Mouse (Mus musculus): Measurements from ENCODE around the gene Rbm47. TPM values are rescaled to one million over a fixed set of nuclear protein-coding genes. Genes with fewer than 3 reads are reported as not detected.

Rbm47 gene
- polyA plus RNA-seq, 1 experiment from 2014 or later: 18.8 TPM

- DNase-seq: no peak
- no peaks in the 10 kb centered on the region for H3K9me3 ChIP-seq (ENCODE audit: low read depth, low read length)
- no peak overlapping the region for H3K9ac ChIP-seq
- no peak overlapping the region for H3K27ac ChIP-seq (ENCODE audit: low read depth)
- 66% methylated on average over 8 of the region's 8 CpGs for WGBS
- H3K27me3 ChIP-seq (ENCODE audit: insufficient read depth, low read length): no peaks in the 10 kb centered on the region
- no peaks in the 10 kb centered on the region for H3K36me3 ChIP-seq (ENCODE audit: insufficient read depth)
- H3K4me1 ChIP-seq (ENCODE audit: insufficient read depth): no peaks in the 10 kb centered on the region
- H3K4me3 ChIP-seq (ENCODE audit: low read depth, low read length): no peak overlapping the region
- TF ChIP-seq CTCF (IDR thresholded peaks at IDR 0.05; ENCODE audit: low read depth): no peak
- H3K4me2 ChIP-seq: no peak overlapping the region
- ATAC-seq (ENCODE audit: insufficient read depth): no peak
Measured at GRCm38 (mm10) chr5:66165748-66166147, 7.2 kb downstream of the Rbm47 start.

GRCm38 (mm10) chr5:66156431-66156962 is 16.4 kb downstream of the Rbm47 start:
- Histone ChIP-seq H3K9me3 (ENCODE audit: low read depth, low read length) (no peaks in the 10 kb centered on the region), H3K4me3 (ENCODE audit: low read depth, low read length) (no peak overlapping the region), H3K4me2 (no peak overlapping the region), H3K27me3 (ENCODE audit: insufficient read depth, low read length) (0 out of 2 replicates have a peak, but pooled peaks cover 7% of the 10 kb centered on the region), H3K27ac (ENCODE audit: low read depth) (no peak overlapping the region), H3K4me1 (ENCODE audit: insufficient read depth) (no peaks in the 10 kb centered on the region), H3K9ac (no peak overlapping the region), H3K36me3 (ENCODE audit: insufficient read depth) (no peaks in the 10 kb centered on the region)
- WGBS: 69% methylated on average over 9 of the region's 9 CpGs
- DNase-seq (no peak), ATAC-seq (ENCODE audit: insufficient read depth) (no peak)
- no peak for TF ChIP-seq CTCF (IDR thresholded peaks at IDR 0.05; ENCODE audit: low read depth)

DNA sequence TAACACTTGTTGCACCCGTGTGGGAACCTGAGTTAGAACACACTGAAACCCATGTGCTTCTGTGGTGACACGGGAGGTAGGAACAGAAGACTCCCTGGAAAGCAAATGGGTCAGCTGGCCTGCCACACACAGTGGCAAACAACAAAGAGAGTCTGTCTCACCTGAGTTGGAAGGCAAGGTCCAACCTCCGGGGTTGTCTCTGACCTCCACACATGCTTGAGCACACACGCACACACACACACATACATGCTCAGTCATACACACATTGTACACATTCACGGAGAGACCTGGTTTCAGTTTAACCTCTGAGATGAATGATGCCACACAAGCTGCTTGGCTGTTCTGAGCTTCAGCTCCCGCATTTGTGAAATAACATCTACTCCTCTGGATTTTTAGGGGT is 18.3 kb downstream of the Rbm47 start:
- 74% methylated on average over 6 of the region's 6 CpGs for WGBS
- Histone ChIP-seq H3K9me3 (ENCODE audit: low read depth, low read length) (no peaks in the 10 kb centered on the region), H3K4me1 (ENCODE audit: insufficient read depth) (no peaks in the 10 kb centered on the region), H3K36me3 (ENCODE audit: insufficient read depth) (no peaks in the 10 kb centered on the region), H3K27me3 (ENCODE audit: insufficient read depth, low read length) (peaks cover 18% of the 10 kb centered on the region; the same call in 1 of the 2 replicates), H3K4me2 (no peak overlapping the region), H3K27ac (ENCODE audit: low read depth) (no peak overlapping the region), H3K9ac (no peak overlapping the region), H3K4me3 (ENCODE audit: low read depth, low read length) (no peak overlapping the region)
- no peak for ATAC-seq (ENCODE audit: insufficient read depth)
- no peak for TF ChIP-seq CTCF (IDR thresholded peaks at IDR 0.05; ENCODE audit: low read depth)
- no peak for DNase-seq

GRCm38 (mm10) chr5:66153486-66153885 is 19.4 kb downstream of the Rbm47 start:
- no peak for ATAC-seq (ENCODE audit: insufficient read depth)
- DNase-seq: no peak
- Histone ChIP-seq H3K9me3 (ENCODE audit: low read depth, low read length) (no peaks in the 10 kb centered on the region), H3K4me1 (ENCODE audit: insufficient read depth) (no peaks in the 10 kb centered on the region), H3K36me3 (ENCODE audit: insufficient read depth) (no peaks in the 10 kb centered on the region), H3K9ac (no peak overlapping the region), H3K4me3 (ENCODE audit: low read depth, low read length) (no peak overlapping the region), H3K4me2 (no peak overlapping the region), H3K27me3 (ENCODE audit: insufficient read depth, low read length) (peaks cover 27% of the 10 kb centered on the region), H3K27ac (ENCODE audit: low read depth) (0 out of 2 replicates have a peak overlapping the region, but pooled peaks have one; percentile 18)
- TF ChIP-seq CTCF (IDR thresholded peaks at IDR 0.05; ENCODE audit: low read depth): no peak
- 33% methylated on average over 5 of the region's 5 CpGs for WGBS

- peaks cover 30% of the 10 kb centered on the region for H3K27me3 ChIP-seq (ENCODE audit: insufficient read depth, low read length)
- peak overlapping the region; percentile 63 for H3K9ac ChIP-seq
- 9% methylated on average over 37 of the region's 37 CpGs for WGBS
- H3K36me3 ChIP-seq (ENCODE audit: insufficient read depth): no peaks in the 10 kb centered on the region
- DNase-seq (peak; percentile 49), ATAC-seq (ENCODE audit: insufficient read depth) (peak; percentile 72)
- H3K4me2 ChIP-seq: peak overlapping the region; percentile 65
- no peaks in the 10 kb centered on the region for H3K9me3 ChIP-seq (ENCODE audit: low read depth, low read length)
- TF ChIP-seq CTCF (IDR thresholded peaks at IDR 0.05; ENCODE audit: low read depth): no peak
- H3K4me3 ChIP-seq (ENCODE audit: low read depth, low read length): peak overlapping the region; percentile 37
- no peaks in the 10 kb centered on the region for H3K4me1 ChIP-seq (ENCODE audit: insufficient read depth)
- H3K27ac ChIP-seq (ENCODE audit: low read depth): peak overlapping the region; percentile 96
Measured at GRCm38 (mm10) chr5:66151301-66152188, 21.4 kb downstream of the Rbm47 start.

DNA sequence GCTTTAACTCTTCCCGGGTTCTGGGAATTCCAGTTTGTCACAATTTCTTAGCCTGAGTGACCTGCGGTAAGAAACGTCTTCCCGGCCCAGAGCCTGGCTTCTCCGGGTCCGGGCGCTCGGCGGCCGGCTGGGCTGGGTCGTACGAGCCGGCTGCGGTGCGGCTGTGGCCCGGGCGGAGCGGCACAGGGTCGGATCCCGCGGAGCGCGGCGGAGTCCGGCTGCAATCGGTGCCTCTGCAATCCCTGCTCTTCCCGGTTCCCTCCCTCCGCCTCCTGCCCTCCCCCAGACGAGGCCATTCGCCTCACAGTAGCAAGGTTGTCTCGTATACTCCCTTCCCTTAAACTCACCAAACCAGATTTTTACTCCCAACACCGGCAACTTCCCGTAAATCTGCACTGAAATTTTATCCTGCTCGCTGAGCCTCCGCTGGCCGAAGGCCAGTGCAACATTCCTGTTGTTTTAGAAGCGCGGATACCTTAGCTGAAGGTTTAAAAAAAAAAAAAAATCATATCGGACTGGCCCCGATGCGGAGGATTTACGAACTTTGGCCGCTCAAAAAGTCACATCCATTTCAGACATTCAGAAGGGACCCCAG is 22.1 kb downstream of the Rbm47 start:
- no peak for TF ChIP-seq CTCF (IDR thresholded peaks at IDR 0.05; ENCODE audit: low read depth)
- DNase-seq (peak; percentile 75), ATAC-seq (ENCODE audit: insufficient read depth) (peak; percentile 83)
- Histone ChIP-seq H3K36me3 (ENCODE audit: insufficient read depth) (no peaks in the 10 kb centered on the region), H3K4me3 (ENCODE audit: low read depth, low read length) (peak overlapping the region; percentile 37), H3K9ac (peak overlapping the region; percentile 63), H3K27ac (ENCODE audit: low read depth) (peak overlapping the region; percentile 96), H3K4me1 (ENCODE audit: insufficient read depth) (no peaks in the 10 kb centered on the region), H3K4me2 (peak overlapping the region; percentile 65), H3K27me3 (ENCODE audit: insufficient read depth, low read length) (peaks cover 30% of the 10 kb centered on the region), H3K9me3 (ENCODE audit: low read depth, low read length) (no peaks in the 10 kb centered on the region)
- WGBS: under 1% methylated on average over 43 of the region's 43 CpGs

Data from lung, embryonic 14.5 days (tissue).